Mouse (Mus musculus): Measurements from ENCODE around the gene Ube2o. TPM values are rescaled to one million over a fixed set of nuclear protein-coding genes. Genes with fewer than 3 reads are reported as not detected.

Ube2o gene
- total and polyA plus RNA-seq, 2 experiments from 2014 or later, result 5.2 to 34.8 TPM

GRCm38 (mm10) chr11:116548780-116549179 lies 32.5 kb downstream of the Ube2o start:
- Histone ChIP-seq H3K9ac (replicated peaks; ENCODE audit: low read depth, low read length) (no peak overlapping the region), H3K27me3 (ENCODE audit: control insufficient read depth, insufficient read depth, low read length) (no peaks in the 10 kb centered on the region), H3K4me2 (ENCODE audit: low read depth, low read length) (no peak overlapping the region), H3K36me3 (replicated peaks; ENCODE audit: control insufficient read depth, insufficient read depth, low read length) (peaks cover 51% of the 10 kb centered on the region), H3K4me1 (ENCODE audit: control insufficient read depth, insufficient read depth) (peaks cover 30% of the 10 kb centered on the region), H3K27ac (ENCODE audit: low read depth) (no peak overlapping the region), H3K4me3 (ENCODE audit: low read depth, low read length) (no peak overlapping the region), H3K9me3 (replicated peaks; ENCODE audit: control insufficient read depth, low read length) (no peaks in the 10 kb centered on the region)
- TF ChIP-seq CTCF (IDR thresholded peaks at IDR 0.05; ENCODE audit: low read depth) (no peak), EP300 (IDR thresholded peaks at IDR 0.05; ENCODE audit: low read depth) (no peak)
- 92% methylated on average over 9 of the region's 9 CpGs for WGBS
- ATAC-seq (ENCODE audit: insufficient read depth, low read depth), result no peak
- no peak for DNase-seq (ENCODE audit: low spot score)

- Histone ChIP-seq H3K27me3 (ENCODE audit: control insufficient read depth, insufficient read depth, low read length) (no peaks in the 10 kb centered on the region), H3K36me3 (replicated peaks; ENCODE audit: control insufficient read depth, insufficient read depth, low read length) (peaks cover 62% of the 10 kb centered on the region), H3K9ac (replicated peaks; ENCODE audit: low read depth, low read length) (no peak overlapping the region), H3K9me3 (replicated peaks; ENCODE audit: control insufficient read depth, low read length) (no peaks in the 10 kb centered on the region), H3K4me1 (ENCODE audit: control insufficient read depth, insufficient read depth) (peaks cover 29% of the 10 kb centered on the region), H3K4me2 (ENCODE audit: low read depth, low read length) (no peak overlapping the region), H3K27ac (ENCODE audit: low read depth) (no peak overlapping the region), H3K4me3 (ENCODE audit: low read depth, low read length) (no peak overlapping the region)
- TF ChIP-seq EP300 (IDR thresholded peaks at IDR 0.05; ENCODE audit: low read depth) (no peak), CTCF (IDR thresholded peaks at IDR 0.05; ENCODE audit: low read depth) (no peak)
- ATAC-seq (ENCODE audit: insufficient read depth, low read depth), result no peak
- no peak for DNase-seq (ENCODE audit: low spot score)
- 71% methylated on average over 17 of the region's 17 CpGs for WGBS
Measured at GRCm38 (mm10) chr11:116547296-116548060, 33.8 kb downstream of the Ube2o start.

- 82% methylated on average over 4 of the region's 4 CpGs for WGBS
- Histone ChIP-seq H3K4me2 (ENCODE audit: low read depth, low read length) (no peak overlapping the region), H3K9me3 (replicated peaks; ENCODE audit: control insufficient read depth, low read length) (no peaks in the 10 kb centered on the region), H3K9ac (replicated peaks; ENCODE audit: low read depth, low read length) (no peak overlapping the region), H3K27me3 (ENCODE audit: control insufficient read depth, insufficient read depth, low read length) (no peaks in the 10 kb centered on the region), H3K4me1 (ENCODE audit: control insufficient read depth, insufficient read depth) (no peaks in the 10 kb centered on the region), H3K4me3 (ENCODE audit: low read depth, low read length) (no peak overlapping the region), H3K36me3 (replicated peaks; ENCODE audit: control insufficient read depth, insufficient read depth, low read length) (peaks cover 97% of the 10 kb centered on the region), H3K27ac (ENCODE audit: low read depth) (no peak overlapping the region)
- ATAC-seq (ENCODE audit: insufficient read depth, low read depth) (peak; percentile 34), DNase-seq (ENCODE audit: low spot score) (no peak)
- no peak for TF ChIP-seq EP300 (IDR thresholded peaks at IDR 0.05; ENCODE audit: low read depth)
- TF ChIP-seq CTCF (IDR thresholded peaks at IDR 0.05; ENCODE audit: low read depth), result peak; percentile 84
Measured at GRCm38 (mm10) chr11:116543110-116543509, 38.1 kb downstream of the Ube2o start.

- 92% methylated on average over 11 of the region's 11 CpGs for WGBS
- Histone ChIP-seq H3K4me2 (ENCODE audit: low read depth, low read length) (no peak overlapping the region), H3K4me1 (ENCODE audit: control insufficient read depth, insufficient read depth) (peaks cover 5% of the 10 kb centered on the region; the same call in 1 of the 2 replicates), H3K36me3 (replicated peaks; ENCODE audit: control insufficient read depth, insufficient read depth, low read length) (peaks cover 80% of the 10 kb centered on the region), H3K9me3 (replicated peaks; ENCODE audit: control insufficient read depth, low read length) (no peaks in the 10 kb centered on the region), H3K4me3 (ENCODE audit: low read depth, low read length) (no peak overlapping the region), H3K9ac (replicated peaks; ENCODE audit: low read depth, low read length) (no peak overlapping the region), H3K27me3 (ENCODE audit: control insufficient read depth, insufficient read depth, low read length) (no peaks in the 10 kb centered on the region), H3K27ac (ENCODE audit: low read depth) (no peak overlapping the region)
- no peak for ATAC-seq (ENCODE audit: insufficient read depth, low read depth)
- TF ChIP-seq CTCF (IDR thresholded peaks at IDR 0.05; ENCODE audit: low read depth), result no peak
- TF ChIP-seq EP300 (IDR thresholded peaks at IDR 0.05; ENCODE audit: low read depth), result no peak
- no peak for DNase-seq (ENCODE audit: low spot score)
Measured at GRCm38 (mm10) chr11:116541183-116541582, 40.1 kb downstream of the Ube2o start.

- Histone ChIP-seq H3K4me3 (ENCODE audit: low read depth, low read length) (no peak overlapping the region), H3K27me3 (ENCODE audit: control insufficient read depth, insufficient read depth, low read length) (peaks cover 21% of the 10 kb centered on the region), H3K9me3 (replicated peaks; ENCODE audit: control insufficient read depth, low read length) (no peaks in the 10 kb centered on the region), H3K4me1 (ENCODE audit: control insufficient read depth, insufficient read depth) (peaks cover 14% of the 10 kb centered on the region), H3K4me2 (ENCODE audit: low read depth, low read length) (no peak overlapping the region), H3K27ac (ENCODE audit: low read depth) (no peak overlapping the region), H3K36me3 (replicated peaks; ENCODE audit: control insufficient read depth, insufficient read depth, low read length) (peaks cover 50% of the 10 kb centered on the region), H3K9ac (replicated peaks; ENCODE audit: low read depth, low read length) (no peak overlapping the region)
- DNase-seq (ENCODE audit: low spot score), result no peak
- 87% methylated on average over 12 of the region's 12 CpGs for WGBS
- TF ChIP-seq EP300 (IDR thresholded peaks at IDR 0.05; ENCODE audit: low read depth), result no peak
- no peak for TF ChIP-seq CTCF (IDR thresholded peaks at IDR 0.05; ENCODE audit: low read depth)
- no peak for ATAC-seq (ENCODE audit: insufficient read depth, low read depth)
Measured at GRCm38 (mm10) chr11:116538142-116538735, 43.0 kb downstream of the Ube2o start.

Measured in heart, postnatal 0 days (tissue).